Mouse (Mus musculus): ENCODE results near the gene Tmem101.
"Not testable (repeated sequence)": the region's sequence is repeated elsewhere in the genome, so short reads cannot be mapped to it uniquely, and the experiment has no call there.

Gene Tmem101

DNA sequence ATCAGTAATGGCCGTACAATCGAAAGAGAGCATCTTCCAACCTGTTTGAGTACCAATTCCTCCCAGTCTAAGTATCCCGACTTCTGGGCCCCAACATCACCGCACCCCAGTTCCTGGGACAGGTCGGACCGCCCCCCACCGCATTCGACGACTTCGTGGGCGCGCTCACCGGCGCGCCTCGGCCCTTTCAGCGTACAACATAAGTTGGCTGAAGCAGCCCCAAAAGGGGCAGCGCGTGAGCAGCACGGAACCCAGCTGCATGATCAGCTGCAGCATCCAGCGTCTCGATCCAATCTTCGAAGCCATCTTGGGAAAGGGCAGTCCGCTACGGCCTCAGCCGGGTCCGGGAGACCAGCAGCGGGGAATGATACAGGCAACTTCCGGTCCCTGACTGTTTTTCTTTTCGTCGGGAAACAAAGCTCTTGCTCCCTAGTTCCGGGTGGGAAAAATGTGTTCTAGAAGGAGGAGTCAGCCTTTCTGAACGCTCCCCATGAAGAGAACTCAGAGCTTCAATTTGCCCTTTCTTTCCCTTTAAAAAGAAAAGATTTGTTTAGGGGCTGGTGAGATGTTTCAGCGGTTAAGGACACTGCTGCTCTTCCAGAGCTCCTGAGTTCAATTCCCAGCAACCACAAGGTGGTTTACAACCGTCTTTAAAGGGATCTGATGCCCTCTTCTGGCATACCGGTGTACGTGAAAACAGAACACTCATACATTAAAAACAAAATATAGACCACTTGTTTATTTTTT is at the start of gene Tmem101:
Tmem101 (minus strand) TSS at position 366 of the 747 bp plus-strand sequence.
- DNase-seq (ENCODE audit: low spot score): peak; percentile 94

DNA sequence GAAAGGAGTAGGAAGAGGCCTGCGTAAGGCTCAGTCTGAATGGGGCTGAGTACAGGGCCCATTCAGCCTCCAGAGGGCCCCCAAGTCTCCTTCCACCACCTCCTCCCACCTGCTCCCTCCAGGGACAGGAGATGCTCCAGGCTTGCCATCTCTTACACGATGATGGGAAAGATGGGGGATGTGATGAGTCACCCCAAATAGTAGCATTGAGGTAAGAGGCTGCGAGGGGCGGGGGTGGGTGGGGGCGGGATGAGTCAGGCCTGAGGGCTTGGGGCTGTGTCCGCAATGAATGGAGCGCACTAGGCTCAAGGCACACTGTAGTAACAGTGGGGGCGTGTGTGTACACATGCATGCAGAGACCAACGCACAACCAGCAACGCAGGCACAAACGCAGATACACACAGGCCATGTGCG is 45.2 kb upstream of the Tmem101 start:
- peak; percentile 82 for DNase-seq (ENCODE audit: low spot score)

DNA sequence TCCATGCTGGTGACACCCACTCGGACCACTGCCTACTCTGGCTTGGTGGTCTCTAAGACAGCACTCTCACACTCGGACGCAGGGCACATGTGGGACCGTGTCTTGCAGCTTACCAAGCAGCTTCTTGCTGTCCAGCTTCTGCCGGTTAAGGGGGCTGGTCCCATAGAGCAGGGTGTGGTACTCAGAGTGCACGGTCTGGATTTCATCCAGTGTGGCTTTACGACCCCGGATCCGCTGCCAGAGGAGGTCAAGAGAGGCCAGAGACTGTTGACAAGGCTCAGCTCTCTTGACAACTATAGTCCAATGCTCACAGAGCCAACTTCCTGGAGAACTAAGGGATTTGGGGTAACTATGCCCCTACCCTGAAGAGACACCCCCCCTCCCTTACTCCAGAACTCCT is 43.7 kb upstream of the Tmem101 start:
- no peak for DNase-seq (ENCODE audit: low spot score)

DNA sequence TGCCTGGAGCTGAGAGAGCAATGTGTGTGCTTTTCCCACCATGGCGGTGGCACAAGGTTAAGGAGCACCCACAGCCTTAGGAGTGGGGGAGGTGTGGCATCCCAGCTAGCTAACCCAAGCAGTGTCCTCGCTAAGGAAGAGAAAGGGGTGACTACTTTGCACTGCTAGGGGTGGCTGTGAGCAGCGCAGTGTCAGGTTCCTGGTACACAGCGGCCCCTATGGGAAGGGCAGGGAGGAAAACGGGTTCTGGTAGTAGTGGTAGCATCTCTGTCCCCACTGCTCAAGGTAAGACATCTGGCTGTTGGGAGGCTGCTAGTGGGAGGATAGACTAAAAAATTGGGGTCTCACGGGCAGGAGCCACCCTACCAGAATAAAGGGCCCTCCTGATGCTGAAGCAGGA is 42.0 kb upstream of the Tmem101 start:
- no peak for DNase-seq (ENCODE audit: low spot score)

DNA sequence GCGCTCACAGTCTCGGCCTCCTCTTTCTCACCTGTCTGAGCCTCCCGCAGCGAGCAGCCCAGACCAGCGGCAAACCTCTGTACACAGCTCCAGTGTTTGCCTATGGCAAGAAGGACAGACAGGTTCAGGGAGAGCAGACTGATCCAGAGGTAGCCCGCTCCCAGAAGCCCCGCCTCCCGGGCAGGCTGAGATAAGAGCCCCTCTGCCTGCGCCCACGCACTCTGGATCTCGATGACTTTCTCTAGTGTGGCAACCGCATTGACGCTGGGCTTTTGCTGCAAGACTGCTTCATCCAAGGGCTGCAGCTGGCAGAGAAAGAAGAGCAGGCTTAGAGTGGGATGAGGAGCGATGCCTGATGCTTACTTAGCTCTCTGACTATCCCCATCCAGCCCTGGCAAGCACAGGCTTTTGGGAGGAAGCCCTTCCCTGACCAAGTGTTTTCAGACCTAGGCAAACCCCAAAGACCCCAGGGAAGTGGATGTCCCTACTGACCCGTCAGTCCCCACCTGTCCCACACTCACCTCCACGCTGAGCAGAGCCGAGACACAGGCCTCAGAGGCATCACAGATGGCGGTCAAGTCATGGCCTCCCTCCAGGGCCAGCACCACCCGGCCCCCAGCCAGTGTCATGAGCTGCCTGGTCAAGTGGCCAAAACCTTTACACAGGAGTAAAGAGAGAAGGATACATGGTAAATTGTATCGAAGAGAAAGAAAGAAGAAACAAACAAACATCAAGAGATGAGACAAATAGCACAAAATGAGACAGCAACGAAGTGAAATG is 40.0 kb upstream of the Tmem101 start:
- DNase-seq (ENCODE audit: low spot score): no peak

DNA sequence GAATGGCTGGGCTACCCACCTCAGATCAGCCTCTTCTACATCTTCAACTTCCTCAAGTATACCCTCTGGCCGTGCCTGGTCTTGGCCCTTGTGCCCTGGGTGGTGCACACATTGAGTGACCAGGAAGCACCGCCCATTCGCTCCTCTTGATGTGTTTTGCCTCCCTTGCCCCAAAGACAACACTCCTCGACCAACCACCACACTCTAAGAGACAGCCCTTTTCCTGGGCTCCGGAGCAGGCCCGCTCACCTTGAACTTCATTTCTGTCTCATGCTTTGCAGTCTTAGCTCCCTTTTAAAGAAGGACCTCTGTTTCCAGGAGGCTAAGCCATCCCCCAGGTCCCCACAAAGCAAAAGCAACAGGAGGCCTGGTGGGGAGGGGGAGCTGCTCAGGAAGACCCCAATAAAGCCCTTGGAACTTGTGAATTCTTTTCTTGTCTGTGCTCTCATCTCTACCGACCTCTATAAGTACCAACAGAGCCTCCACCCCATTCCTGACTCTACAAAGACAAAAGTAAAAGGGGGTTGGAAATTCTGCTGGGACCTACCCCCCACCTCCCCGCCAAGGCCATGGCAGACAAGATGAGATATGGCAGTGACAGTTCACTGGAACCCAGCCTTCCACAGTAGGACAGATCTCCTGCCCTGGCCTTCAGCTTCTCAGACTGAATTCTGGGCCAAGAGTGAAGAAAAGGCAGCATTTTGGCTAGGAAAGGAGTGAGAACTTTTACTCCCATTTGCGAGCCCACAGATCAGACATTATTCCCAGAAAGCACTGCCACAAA is 37.6 kb upstream of the Tmem101 start:
- no peak for DNase-seq (ENCODE audit: low spot score)

DNA sequence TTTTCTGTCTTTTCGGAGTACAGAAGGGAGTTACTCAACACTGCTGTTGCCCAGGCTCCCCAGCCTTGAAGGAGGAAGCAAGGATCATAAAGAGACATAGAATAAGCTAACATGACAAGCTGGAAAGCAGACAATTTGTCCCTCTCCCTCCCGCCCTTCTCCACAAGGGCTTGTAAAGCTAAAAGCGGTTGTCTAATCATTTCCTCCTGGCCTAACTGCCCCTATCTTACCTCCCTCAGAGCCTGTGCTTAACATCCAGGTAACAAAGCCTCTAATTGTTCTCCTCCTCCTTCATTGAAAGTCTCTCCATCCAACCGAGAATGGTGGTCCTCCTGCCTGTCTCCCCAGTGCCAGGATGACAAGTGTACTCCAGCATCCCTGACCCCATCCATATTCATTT is 34.6 kb upstream of the Tmem101 start:
- DNase-seq (ENCODE audit: low spot score): no peak

DNA sequence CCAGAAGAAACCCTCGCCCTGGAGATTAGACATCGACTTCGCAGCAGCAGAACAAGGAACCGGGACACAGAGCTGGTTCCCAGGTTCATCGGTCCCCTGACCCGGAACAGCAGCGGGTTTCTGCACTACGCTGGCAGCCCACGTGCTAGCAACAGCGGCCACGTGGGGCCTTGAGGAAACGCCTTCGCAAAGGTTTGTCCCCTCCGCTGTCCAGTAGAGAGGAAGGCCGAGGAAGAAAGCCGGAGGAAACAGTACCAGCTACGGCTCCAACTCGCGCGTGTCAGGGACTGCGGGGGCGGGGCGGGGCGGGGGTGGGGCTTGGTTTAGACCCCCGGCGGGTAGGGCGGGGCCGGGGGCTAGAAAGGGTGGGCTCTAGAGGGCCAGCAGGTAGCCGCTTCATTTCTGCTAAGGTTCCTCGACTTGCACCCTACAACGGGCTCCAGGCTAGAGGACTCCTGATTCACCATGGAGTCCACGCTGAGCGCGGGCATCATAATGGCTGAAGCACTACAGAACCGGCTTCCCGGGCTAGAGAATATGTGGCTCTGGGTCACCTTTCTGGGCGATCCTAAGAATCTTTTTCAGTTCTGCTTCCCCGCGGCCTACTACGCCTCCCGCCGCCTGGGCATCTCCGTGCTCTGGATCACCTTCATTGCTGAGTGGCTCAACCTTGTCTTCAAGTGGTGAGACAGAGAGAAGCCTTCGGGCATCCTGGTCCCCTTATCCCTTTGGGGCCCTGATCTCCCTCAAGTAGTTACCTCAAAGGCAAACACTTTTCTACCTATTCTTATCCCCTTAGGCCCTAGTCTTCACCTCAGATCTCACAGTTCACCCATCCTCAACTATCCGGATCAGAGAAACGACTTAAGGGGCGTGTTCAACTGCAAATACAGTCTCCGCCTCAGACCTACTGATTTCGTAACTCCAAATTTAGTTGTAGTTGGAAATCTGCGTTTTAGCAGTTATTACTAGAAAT is 33.5 kb upstream of the Tmem101 start, which contains the start of gene G6pc3:
G6pc3 (plus strand) TSS at position 160 of the 976 bp plus-strand sequence.
- peak; percentile 92 for DNase-seq (ENCODE audit: low spot score)

DNA sequence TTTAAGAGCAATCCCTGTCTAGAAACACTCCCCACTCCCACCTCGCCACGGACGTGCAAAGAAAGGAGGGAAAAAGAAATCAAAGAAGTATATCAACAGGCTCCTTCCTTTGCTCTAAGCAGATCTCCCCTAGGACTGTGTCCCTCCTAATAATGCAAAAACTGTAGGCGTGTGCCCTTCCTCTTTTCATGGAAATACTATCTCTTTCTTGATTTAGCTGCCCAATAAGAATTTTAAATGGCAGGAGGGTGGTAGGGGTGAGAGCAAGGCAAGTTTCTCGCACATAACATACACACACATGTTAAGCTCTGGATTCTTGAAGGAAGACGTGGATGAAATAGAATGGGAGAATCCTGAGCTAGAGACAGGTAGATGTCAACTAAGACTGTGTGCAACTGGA is 32.8 kb upstream of the Tmem101 start:
- no peak for DNase-seq (ENCODE audit: low spot score)

DNA sequence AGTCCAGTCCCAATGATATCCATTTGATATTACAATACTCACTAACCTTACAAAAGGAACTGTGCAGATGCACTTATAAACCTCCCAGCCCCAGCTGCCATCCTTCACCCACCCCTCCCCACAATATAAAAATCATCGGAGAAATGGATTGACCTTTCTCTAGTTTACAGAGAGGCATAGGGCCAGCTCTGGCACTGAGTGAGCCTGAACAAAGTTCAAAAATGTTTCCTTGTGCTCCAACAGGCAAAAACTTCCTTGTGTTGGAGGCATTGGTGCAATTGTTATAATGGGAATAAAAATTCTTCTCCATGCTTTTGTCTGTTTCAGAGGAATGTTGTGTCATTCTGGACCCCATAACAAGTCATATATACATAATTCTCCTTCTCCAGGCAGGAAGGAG is 30.0 kb upstream of the Tmem101 start:
- no peak for DNase-seq (ENCODE audit: low spot score)

DNA sequence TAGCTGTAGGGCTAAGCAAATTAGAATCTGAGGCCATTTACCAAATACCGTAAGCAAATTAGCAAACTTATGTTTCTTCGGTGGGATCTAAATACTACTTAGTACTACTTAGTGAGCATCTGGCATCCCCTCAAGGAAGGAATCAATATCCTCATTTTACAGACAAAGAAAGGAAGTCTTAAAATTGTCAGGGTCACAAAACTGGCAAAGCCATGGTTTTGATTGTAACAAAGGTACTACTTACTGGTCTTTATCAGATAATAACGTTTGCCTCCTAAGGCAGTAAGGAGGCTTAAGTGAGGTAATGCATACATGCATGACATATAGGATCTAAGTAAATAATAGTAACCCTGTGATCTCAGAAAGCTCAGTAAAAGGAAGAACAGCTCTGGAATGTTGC is 29.5 kb upstream of the Tmem101 start:
- DNase-seq (ENCODE audit: low spot score): no peak

DNA sequence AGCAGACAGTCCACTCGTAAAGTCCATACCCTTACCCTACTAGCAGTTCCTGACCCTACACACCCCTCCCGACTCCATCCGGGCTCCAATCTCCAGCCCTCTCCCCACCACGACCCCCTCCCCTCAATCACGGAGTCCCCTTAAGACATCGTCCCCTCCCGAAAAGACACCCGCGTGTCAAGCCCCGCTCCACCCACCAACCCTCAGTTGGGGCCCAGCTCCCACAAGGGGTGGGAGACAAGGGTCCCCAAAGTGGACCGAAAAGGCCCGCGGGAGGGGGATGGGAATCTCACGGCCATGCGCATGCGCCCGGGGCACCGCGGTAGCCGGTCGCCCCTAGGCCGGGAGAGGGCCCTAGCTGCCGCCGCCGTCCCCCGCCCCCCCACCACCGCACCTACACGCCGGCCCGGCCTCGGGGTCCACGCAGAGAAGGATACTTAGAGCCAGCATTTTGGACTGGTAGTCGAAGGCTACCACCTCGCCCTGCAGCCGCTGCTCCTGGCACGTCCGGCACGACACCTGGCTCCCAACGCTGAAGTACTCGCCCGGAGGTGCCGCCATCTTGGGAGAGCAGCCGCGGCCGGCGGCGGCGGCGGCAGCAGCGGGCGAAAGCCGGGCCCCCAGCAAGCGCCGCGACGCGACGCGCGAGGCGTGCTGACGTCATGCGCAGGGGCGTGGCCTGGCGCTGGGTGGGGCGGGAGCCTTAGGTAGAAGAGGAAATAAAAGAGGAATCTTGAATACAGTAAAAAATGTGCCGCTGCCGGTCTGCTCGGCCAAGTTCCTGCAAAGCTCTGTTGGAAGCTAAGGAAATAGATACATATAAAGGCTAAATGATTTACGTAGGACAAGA is 28.7 kb upstream of the Tmem101 start, which contains the start of gene Lsm12:
Lsm12 (minus strand) TSS at position 651 of the 850 bp plus-strand sequence.
- peak; percentile 94 for DNase-seq (ENCODE audit: low spot score)

DNA sequence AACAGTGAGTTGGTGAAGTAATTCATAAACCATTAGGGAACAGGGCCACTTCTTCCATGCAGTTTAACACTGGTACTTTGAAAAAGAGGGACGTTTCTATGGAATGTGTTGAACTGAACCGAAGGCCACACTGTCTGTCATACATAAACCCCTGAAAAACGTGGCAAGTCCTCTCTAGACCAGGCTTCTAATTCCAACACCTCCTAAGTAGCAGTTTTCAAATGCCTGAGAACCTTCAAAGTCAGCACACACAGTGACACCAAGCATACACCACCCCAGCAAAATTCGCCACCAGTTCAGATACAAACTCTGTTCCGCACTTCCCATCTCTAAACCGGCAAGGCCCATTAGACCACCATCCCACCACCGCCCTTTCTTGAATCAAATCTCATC is 28.0 kb upstream of the Tmem101 start:
- DNase-seq (ENCODE audit: low spot score): no peak

DNA sequence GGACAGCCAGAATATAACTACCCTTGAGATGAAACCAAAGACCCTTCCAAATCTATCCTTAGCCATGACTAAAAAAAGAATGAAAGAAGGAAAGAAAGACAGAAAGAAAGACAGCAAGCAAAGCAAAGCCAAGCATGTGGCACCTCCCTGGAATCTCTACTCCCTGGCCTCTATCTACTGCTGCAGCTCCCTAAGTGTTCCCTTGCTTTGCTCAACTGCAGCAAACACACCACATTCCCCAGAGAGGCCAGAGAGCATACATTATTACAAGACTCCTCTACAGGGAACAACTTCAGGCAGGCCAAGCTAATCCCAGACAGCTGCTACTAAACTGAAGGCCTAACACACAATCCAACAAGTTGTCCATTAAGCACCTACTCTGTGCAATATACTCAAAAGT is 23.6 kb upstream of the Tmem101 start:
- DNase-seq (ENCODE audit: low spot score): no peak

DNA sequence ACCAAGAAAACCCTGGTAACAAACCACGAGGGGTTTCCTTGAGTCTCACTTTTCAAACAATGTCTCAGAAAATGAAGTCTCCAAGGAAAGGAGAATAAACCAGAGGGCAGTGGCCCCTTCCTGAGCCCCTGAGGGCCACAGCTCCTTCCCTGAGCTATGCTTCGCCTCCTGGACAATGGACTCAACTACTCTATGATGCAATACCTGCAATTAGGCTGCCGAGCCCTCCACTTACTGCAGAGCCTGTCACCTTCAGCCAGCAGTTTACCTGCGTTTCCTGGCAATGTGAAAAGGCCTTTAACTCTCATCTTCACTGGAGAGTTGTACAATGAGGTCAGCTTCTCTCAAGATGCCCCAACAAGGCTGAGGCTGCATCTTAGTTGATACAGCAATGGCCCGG is 12.5 kb upstream of the Tmem101 start:
- no peak for DNase-seq (ENCODE audit: low spot score)

DNA sequence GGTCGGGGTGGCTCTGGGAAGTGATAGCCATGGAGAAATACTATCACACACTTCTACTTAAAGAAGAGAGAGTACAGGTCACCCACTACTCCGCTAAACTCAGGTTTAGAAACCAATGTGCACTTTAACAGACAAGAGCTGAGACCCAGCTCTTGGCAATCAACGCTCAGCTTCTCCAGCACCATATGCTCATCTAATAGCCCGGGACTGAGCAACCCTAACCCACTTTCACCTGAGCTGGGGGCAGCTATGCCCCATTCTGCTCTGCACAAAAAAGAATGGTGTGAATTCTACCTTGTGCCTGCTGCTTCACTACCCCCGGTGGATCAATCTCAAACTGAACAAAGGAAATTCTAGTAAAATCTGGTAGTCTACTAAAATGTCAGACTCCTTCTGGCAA is 11.3 kb upstream of the Tmem101 start:
- DNase-seq (ENCODE audit: low spot score): no peak

DNA sequence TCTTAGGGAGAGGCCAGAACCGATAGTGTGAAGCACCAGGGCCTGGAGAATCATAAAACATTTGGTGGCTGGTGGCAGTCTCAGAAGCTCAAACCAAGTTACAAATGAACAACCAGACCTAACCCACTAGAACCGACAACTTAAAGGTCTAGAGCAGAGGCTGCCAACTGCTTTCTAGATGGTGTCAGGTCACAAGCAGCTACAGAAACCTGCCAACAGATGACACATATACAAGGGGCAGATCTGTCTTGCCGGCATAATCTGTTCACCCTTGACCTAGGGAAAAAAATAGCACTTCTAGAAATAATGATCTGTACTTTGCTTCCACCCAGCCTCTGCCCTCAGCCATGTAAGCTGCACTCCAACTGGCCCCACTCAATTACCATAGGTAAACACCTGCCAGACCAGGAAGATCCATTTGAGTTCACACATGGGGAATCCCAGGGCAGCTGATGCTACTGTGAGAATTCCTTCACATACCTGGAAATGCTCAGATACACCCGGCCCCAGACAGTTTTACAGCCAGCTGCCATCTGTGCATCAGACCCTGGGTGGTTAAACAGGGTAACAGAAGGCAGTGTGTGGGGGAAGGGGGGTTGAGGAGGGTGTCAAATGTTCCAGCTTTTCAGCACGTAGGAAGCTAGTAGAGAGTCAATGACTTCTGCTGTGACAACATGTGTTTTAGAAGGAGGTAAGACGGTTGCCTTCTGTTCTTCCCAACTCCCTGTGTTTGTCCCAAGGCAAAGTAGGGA is 9.9 kb upstream of the Tmem101 start:
- DNase-seq (ENCODE audit: low spot score): no peak

DNA sequence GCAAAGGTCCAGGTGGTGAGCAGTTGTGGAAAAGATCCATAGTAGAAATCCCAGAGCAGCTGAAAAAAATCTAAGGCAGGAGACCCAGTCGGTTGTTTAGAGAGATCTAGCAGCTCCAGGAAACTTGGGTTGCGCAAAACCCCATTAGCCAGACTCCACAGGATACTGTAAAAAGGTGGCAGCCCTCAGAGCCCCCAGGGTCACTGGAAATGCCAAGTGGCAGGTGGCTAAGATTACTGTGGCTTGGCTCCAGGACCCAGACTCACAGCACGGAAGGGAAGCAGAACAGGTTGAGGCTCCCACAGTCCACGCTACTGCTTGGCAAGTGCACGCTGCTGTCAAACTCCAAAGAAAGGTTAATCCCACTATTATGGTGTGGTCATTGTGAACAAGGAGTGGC is 3.6 kb upstream of the Tmem101 start:
- DNase-seq (ENCODE audit: low spot score): no peak

DNA sequence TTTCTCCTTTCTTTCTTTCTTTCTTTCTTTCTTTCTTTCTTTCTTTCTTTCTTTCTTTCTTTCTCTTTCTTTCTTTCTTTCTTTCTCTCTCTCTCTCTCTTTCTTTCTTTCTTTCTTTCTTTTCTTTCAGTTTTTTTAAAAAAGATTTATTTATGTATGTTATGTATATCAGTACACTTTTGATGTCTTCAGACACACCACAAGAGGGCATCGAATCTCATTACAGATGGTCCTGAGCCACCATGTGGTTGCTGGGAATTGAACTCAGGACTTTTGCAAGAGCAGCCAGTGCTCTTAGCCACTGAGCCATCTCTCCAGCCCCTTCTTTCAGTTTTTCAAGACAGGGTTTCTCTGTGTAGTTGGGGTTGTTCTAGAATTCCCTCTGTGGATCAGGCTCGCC is 1.8 kb upstream of the Tmem101 start:
- not testable (repeated sequence) for DNase-seq (ENCODE audit: low spot score)

DNA sequence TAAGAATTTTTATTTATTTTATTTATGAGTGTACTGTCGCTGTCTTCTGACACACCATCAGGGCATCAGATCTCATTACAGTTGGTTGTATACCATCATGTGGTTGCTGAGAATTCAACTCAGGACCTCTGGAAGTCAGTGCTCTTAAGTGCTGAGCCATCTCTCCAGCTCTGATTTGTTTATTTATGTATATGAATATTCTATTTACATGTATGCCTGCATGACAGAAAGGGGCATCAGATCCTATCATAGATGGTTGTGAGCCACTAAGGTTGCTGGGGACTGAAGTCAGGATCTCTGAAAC is 534 bp upstream of the Tmem101 start:
- no peak for DNase-seq (ENCODE audit: low spot score)
